Mouse (Mus musculus): ENCODE measurements around the gene AC109138.7. TPM values are rescaled to one million over a fixed set of nuclear protein-coding genes. Genes with fewer than 3 reads are reported as not detected.
A peak's percentile ranks its signal among the peaks of the same experiment; 100 is the strongest.

Gene AC109138.7
- total RNA-seq (2021) (not detected), polyA plus RNA-seq (2012; rRNA removed) (not detected in 2 replicates)
- long read RNA-seq, partial matches to known transcripts, result 0 of 1 reads
- long read RNA-seq, other reads (novel, unspliced or antisense), result 1 of 1 reads

DNA sequence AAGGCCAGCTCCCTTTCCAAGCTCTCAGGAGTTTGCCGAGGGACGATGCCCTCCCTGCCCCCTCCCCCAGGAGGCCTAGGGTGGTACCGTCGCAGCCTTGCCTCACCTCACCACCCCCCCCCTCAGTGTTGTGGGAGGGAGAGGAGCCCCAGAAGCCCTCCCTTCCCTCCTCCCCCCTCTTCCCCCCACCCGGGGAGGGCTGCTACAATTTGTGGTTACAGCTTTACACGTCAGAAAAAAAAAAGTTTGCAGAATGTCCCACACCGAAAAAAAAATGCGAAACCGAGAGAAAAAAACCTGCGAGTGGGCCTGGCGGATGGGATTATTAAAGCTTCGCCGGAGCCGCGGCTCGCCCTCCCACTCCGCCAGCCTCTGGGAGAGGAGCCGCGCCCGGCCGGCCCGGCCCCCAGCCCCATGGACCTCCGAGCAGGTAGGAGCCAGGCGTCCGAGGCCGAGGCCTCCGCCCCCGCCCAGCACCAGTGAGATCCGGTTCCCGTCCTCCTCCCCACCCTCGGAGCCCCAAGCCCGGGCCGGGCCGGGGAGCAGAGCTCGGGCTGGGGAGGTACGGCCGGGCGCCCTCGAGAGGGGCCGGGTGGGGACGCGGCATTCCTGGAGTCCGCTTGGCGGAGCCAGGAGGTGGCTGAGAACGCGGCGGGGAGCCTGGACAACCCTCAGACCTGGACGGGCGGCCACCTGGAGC, at the start of gene AC109138.7, which contains the start of gene Clcf1:
Gene AC109138.7, plus strand, starts transcription at position 287 of the 700 bp plus-strand sequence.
Gene Clcf1, plus strand, starts transcription at position 168 of the 700 bp plus-strand sequence.
- DNase-seq, result peak; percentile 82

DNA sequence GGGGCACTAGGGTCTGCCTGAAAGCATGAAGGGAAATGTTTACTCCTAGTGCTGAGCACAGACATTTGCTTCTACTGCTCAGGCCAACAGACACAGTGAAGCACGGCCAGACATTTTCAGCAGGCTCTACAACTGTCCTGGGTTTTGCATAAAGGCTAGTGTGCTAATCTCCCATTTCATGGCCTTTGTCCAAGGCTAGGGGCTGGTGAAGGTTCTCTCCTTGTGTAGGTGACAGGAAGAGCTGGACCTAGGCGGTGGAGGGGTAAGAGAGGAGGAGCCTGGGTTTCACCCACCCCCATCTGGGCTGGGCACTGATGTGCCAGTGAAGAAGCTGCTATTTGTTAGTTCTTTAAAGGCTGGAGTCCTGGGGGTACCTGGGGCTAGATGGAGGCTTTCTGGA, 49.4 kb upstream of the AC109138.7 start:
- peak; percentile 71 for DNase-seq

DNA sequence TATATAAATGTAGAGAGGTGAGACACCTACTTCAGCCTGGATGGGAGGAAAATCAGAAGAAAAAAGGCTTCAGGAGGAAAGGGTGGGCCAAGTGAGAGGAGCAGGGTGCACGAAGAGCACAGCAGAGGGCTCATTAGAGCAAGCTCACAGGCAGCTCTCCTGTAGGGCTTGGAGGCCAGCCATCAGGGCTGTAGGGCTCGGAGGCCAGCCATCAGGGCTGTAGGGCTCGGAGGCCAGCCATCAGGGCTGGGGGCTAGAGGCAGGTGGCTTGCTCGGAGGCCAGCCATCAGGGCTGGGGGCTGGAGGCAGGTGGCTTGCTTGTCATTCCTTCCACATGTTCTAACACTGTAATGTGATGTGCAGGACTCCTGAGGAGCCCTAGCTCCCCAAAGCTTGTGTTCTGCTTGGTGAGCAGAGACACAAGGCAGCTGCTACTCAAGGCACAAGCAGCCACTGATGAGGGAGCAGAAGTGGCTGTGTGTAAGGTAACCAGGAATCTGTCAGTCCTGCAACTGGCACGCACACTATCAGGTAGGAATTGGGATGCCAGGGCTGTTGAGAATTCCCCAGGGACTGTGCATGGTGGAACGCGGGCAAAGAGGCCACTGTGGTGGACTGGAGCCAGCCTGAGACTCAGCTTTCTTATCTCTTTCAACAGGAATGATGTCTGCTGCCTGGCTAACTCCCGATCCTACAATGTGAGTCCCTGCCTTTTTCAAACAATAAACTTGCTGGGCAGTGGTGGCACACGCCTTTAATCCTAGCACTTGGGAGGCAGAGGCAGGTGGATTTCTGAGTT, 47.3 kb upstream of the AC109138.7 start:
- peak; percentile 48 for DNase-seq

DNA sequence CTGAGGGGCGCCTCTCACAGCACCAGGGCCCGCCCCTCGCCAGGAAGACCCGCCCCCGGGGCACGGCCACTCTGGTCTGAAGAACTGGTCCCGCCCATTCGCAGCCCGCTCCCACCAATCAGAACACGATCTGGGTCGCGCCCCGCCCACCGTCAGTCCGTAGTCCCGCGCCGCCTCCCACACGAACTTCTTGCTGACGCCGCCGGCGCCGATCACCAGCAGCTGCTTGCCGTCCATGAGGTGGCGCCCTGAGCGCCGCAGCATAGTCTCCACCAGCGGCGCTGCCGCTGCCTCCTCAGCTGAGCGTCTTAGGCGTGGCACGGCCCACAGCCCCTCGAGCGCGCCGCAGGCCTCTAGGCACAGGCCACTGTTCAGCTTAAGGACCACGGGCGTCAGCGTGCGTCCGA, 44.8 kb upstream of the AC109138.7 start:
- DNase-seq, result peak; percentile 99

DNA sequence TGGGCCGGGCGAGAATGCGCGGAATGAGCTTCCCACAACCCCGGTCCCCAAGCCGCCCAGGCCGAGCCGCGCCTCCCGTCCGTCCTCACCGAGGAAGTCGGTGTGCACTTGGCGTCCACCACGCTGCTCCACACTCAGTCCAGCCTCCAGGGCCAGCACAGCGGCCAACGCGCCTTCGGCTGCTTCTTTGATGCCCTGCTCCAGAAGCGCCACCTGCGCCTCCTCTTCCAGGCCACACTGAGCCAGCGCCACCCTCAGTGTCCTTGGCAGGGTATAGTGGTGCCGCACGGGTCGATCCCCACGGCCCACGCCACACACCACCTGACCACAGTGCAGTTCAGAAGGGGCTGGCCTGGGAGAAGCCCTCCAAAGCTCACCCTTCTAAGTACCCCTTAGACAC, 44.3 kb upstream of the AC109138.7 start:
- no peak for DNase-seq

DNA sequence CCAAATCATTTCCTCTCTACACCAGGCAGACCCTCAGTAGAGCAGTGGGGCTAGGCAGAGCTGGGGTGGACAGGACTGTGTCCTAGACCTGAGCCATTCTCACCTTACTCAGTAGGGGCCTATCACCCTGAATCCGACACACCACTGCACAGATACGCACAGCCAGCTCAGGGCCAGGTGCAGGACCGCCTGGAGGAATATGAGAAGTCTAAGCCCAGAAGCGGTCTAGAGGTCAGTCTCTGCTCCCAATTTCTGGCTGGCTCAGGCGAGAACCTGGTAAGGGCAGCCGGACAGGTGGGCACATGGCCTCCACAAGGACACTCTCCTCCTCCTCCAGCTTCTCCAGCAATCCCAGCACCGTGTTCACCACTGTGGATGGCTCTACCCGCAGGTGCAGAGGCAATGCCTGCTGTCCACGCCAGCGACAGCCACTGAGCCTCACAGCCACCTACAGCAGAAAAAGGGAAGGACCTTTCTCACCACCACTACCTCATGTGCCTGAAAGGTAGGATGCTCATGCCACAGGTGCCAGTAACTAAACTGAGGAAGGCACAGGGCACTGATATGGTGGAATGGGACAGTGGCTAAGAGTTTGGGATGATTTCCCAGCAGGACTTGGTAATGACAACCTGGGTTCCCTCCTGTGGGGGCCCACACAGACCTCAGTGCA, 43.3 kb upstream of the AC109138.7 start:
- no peak for DNase-seq

DNA sequence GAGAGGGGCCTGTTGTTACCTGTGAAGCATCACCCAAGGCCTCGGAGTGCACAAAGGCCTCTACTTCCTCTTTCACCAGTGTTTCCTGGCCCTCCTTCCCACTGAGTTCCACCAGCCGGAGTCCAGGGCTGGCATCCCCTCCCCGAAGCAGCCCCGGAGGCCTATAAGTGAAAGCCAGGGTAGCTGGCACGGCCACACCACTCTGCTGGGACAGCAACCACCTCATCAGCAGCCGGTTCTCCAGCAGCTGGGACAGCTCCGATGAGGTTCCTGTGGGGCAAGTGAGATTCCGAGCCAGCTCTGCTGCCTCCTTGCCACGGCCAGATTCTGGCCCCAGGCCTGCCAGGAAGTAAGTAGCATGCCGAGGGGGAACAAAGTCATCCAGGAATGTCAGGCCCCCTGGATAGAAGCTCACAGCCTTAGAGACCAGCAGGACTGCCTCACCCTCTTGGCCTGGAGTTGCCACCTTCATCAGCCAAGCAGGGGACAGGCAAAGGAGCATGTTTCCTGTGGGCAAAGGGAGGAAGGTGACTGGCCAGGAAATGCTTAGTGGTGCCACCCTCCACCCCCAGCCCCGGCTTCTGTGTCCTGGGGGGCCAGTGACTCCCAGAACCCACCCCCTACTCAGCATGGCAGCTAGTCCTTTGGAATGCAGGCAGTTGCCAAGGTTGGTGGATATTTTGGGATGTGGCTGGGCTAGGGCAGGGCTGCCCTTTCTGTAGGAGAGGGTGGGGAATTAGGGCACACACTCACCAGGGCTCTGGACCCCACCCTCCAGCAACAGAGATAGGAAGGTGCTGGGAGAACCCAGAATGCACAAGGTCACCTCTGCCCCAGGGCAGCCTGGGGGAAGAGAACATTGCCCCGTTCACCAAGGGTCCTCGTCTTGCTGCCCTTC, 42.5 kb upstream of the AC109138.7 start:
- peak; percentile 18 for DNase-seq

DNA sequence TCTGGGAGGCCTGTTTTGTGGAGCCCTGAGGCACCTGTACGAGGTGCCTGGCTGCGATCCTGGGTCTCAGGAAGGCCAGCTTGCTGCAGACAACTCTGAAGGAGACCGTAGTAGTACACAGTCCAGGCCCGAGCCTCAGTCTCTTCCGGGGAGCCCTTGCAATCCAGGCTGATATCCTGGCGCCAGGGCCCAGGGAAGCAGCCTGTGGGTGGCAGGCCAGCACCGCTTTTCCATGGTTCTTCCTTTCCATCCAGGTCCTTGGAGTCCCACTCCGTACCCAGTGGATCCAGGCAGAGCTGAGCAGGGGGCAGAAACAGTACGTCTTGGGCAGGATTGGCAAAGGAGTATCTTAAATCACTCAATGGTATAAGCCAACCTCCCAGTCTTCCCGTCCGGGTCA, 41.2 kb upstream of the AC109138.7 start:
- peak; percentile 12 for DNase-seq

DNA sequence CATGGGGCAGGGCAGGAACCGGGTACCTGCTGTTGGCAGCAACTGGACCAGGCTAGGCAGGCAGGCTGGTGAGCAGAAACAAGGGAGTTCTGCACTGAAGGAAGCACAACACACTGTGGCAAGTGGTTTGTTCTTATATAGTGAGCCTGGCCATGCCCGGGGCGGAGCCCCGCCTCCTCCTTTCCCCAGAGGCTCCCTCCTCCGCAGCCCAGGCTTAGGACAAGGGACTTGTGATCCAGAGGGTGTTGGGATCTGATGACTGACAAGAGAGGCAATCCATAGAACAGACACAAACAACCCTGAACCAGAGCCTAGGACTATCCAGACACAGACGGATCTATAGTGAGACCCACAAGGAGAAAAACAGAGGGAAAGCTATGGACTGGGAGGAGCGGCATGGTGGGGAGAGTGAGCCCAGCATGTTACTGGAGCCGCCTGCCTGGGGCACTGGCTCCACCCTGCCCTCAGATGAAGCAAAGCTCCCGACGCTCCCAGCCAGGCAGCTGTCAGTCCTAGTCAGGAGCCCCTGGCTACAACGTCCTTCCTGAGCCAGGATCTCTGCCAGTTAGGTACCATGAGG, 38.7 kb upstream of the AC109138.7 start, which contains the start of gene Carns1:
Gene Carns1, minus strand, starts transcription at position 112 of the 580 bp plus-strand sequence.
- DNase-seq, result peak; percentile 45

DNA sequence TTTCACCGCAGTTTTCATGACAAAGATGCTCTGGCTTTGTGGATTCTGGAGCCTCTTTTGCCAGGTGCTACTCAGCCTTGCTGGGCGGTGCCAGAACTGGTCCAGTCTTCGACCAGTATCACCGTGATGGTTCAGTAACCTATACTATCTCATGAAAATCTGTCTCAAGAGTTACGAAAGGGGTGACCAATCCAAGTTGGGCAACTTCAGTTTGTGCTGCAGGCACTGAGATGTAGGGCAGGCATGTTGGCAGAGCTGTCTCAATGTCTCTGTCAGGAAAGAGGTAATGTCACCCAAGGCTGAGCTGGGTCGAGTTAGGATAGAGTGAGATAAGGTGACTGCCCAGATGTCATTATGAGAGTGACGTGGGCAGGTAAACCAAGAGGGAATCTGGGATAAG, 33.7 kb upstream of the AC109138.7 start:
- no peak for DNase-seq

DNA sequence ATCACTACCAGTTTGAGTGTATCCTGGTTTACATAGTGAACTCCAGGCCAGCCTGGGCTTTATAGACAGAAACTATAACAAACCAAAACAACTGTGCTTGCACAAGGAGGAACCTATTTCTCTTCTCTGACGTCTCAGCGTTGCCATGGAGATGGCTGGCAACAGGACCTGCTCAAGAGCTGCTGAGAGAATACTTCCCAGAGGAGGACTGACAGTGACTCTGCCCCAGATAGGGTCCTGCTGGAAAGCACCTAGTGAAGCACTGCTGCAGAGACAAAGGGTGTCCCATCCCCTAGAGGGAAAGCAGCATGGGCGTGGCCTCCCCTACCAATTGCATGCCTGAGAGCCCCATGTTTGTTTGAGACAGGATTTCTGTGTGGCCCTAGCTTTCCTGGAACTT, 32.3 kb upstream of the AC109138.7 start:
- DNase-seq, result peak; percentile 81

DNA sequence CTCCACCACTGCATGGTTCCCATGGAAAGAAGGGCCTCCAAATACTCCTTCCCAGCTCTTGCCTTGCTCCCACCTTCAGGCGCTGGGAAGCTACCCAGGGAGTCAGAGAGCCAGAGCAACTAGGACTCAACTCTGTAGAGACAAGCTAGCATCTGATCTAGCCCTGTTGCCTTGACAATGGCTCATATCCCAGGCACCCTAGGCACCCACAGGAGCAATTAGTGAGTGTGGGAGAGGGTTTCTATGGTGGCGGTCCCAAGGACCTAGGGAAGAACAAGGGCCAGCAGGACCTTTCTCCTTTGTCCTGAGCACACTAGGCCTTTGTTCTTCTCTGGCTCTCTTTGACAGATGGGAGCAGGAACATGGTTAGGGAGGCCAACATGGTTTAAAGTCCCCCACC, 30.5 kb upstream of the AC109138.7 start:
- DNase-seq, result no peak

DNA sequence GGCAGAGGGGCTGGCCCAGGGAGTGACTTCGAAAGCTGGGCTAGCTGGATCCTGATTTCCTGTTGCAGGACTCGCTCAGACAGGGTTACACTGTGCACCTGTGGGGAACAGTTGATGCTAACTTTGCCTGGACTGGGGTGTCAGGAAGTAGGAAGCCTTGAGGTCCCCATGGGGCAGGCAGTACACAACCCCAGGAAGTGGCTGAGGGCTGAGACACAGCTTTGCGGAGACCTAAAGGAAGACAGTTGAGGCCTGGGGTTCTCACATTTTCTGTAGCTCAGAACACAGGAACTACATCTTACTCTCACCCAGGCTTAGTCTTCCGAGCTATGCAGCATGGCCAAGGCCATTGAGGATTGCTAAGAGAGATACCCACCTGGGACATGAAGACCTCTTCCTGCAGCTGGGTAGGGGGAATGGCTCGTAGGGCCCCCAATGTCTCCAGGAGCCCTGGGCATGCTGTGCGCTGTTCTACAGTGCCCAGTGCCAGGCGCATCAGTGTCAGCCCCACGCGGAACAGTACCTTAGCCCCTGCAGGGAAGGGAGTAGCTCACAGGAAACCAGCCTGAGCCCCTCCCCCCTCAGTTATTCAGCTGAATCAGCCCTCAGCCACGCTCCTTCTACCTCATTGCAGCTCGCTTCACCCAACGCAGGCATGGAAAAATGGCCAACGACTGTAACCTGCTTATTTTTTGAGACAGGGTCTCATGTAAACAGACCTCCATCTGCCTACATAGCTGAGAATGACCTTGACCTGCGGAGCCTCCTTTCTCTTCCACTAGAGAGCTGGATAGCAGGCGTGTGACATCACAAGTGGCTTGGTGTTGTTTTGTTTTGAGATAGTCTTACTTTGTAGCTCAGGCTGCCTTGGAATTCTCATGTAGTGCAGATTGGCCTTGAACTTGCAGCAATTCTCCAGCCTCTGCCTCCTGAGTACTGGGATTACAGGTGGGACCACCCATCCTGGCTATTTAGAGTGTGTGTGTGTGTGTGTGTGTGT, 28.9 kb upstream of the AC109138.7 start:
- DNase-seq, result no peak

DNA sequence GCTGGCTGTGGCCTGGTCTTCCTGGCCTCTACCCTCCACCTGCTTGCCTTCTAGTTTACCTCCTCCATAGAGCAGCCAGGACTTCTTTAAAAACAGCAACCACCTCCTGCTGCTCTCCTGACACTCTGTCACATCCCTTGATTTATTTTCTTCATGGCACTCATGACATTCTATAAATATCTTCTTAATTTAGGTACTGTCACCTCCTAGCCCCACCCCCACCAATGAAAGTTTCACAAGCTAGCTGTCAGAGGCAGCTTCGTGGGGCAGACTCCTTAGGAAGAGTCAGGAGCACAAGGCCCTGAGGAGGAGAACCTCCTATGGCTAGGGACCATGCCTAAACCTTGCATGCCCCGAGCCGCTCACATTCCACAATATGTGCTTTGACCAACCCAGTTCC, 26.9 kb upstream of the AC109138.7 start:
- no peak for DNase-seq

DNA sequence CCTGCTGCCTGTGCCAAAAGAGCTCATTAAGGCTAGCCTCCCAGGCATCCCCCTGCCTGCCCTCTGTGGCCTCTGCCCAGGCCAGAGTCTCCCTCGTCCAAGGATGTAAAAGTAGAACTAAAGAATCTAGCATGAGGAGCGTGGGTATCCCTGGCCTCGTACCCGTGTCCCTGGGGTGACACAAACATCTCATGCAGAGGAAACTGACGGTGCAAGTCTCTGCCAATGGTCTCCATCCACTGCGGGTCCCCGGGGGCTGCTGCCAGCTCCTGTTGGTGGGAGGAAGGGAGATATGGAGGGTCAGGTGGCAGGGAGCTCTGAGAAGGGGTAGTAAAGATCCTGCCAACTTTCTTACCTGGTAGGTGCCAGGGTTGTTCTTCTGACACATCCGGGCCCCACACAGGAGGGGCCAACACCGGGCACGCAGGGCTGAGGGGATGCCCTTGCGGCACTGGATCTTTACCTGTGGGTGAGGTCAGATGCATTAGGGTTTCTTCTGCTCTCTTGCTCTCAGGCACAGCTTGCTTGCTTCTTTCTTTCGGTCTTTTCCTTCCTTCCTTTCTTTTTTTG, 25.0 kb upstream of the AC109138.7 start:
- no peak for DNase-seq

DNA sequence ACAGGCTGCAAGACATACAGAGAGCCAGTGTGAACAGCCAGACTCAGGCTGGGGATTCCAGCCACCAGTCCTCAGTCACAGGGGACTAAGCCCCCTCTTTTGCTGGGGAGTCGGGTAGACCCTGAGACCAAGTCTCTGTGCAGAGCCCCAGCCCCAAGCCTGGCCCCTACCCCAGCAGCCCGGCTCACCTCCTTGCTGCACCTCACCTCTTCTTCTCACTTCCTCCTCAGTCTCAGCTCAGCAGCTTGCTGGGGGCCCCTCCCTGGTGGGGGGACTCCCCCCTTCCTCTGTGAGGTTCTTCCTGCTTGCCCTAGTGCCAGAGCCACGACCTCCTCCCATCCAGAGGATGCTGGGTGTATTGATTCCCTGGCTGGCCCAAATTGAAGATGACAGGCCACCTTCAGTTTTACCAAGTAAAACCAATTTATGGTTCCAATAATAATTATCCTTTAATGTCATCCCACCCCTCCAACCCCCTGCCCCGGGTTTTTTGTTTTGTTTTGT, 23.3 kb upstream of the AC109138.7 start, which contains the start of gene Tbc1d10c:
Gene Tbc1d10c, minus strand, starts transcription at position 454 of the 504 bp plus-strand sequence.
- peak; percentile 33 for DNase-seq

DNA sequence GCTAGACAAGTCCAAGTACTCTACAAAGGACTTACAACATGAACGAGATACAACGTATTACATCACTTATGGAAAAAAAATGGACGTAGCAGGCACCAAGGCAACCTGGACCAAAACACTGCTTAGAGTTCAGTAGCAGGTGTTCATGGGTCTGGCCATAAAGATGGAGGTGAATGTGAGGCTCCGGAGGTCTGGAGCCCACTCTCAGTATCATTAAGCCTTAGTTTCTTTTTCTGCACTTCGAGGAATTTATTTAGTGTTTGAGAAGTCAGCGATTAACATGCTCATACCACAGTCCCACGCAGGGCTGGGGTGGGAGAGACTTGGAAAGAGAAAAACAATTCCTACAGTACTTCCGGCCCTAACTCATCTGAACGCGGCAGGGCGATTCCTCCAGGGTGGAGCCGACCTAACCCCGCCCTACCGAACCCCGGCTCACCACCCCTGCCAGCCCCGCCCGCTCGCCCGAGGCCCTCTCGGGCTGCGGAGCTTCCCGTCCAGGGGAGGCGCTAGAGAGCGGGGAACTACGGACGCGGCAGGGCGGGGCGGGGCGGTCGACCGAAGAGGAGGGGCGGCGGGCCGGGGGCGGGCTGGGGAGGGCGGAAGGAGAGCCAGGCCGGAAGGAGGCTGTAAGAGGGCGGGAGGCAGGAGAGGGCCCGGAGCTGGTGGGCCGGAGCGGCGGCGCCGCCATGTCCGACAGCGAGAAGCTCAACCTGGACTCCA, 22.5 kb upstream of the AC109138.7 start, which contains the start of gene Ppp1ca:
Gene Ppp1ca, plus strand, starts transcription at position 538 of the 723 bp plus-strand sequence.
- peak; percentile 97 for DNase-seq

Data from adrenal gland, adult 2 months (tissue).